Mouse (Mus musculus): ENCODE data around the gene Hdhd3.

DNA sequence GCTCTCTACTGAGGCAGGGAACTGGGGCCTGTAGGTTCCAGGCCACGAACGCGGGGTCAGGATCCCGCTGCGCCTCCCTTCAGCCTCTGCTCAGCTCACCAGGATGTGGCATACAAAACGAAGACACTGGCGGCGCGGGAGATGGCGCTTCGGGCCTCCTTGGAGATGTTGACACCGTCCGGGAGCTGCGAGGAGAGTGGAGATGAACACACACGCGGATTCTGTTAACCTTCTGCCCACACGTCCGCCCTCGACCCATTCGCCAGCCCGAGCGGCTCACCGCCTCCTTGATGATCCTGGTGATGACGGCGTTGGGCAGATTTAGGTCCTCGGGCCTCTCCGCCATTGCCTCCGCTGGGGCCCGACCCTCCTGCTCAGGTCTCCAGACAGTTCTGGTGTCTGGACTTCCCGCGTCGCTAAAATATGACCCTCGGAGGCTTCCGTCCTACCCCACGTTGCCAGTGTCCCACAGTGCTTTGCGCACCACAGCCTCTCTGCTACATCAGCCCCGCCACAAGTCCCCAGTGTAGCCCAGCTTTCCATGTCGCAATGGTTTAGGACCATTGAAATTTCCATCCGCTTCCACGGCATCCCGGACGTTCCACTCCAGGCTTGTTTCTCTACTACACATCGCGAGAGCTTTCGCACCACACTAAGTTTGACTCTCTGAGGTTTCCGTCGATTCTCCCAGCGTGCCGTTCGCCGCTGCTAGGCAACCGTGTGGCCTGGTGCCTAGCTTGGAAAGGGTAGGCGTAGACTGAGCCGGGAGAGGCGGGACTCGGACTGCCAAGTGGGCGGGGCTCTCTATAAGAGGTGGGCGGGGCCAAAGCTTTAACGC lies 21.6 kb upstream of the Hdhd3 start, which contains the start of the genes Pole3 and 4933430I17Rik:
- TF ChIP-seq CTCF (IDR thresholded peaks at IDR 0.05; ENCODE audit: borderline replicate concordance, insufficient read depth, low read length) = no peak
- TF ChIP-seq POLR2A (IDR thresholded peaks at IDR 0.05; ENCODE audit: low read depth, low read length) = peak; percentile 49; the same call in 1 of the 2 replicates
